Mouse (Mus musculus) liver, embryonic 13.5 days (tissue): ENCODE data around the gene Cox15. TPM values are rescaled to one million over a fixed set of nuclear protein-coding genes. Genes with fewer than 3 reads are reported as not detected.

ENCODE experiments used
- ATAC-seq: fragments of 200-750 bp; cut with Nextera tagmentation; 2 replicates; pipeline ENCODE4 v1.8.0; 2017; ENCODE audit warnings: low read depth, mild to moderate bottlenecking, moderate number of reproducible peaks, moderate library complexity
- DNase-seq: peaks from one replicate; pipeline ENCODE4 v3.0.0; 2022
- H3K27ac ChIP-seq: fragments of 300-500 bp; sonication (generic); 2 replicates; pipeline ENCODE4 v1.5.1; 2015; ENCODE audit warnings: moderate library complexity, mild to moderate bottlenecking, inconsistent platforms
- H3K27me3 ChIP-seq: fragments of 300-500 bp; sonication (generic); 2 replicates; pipeline ENCODE4 v1.6.1; 2015; ENCODE audit warnings: mild to moderate bottlenecking, inconsistent platforms
- H3K36me3 ChIP-seq: fragments of 300-500 bp; sonication (generic); 2 replicates; pipeline ENCODE4 v1.6.1; 2015; ENCODE audit warnings: mild to moderate bottlenecking, inconsistent platforms
- H3K4me1 ChIP-seq: fragments of 300-500 bp; sonication (generic); replicated peaks from 2 replicates; pipeline ENCODE4 v1.6.1; 2015; ENCODE audit warnings: inconsistent platforms
- H3K4me2 ChIP-seq: fragments of 300-500 bp; sonication (generic); 2 replicates; pipeline ENCODE4 v1.6.1; 2015; ENCODE audit warnings: inconsistent platforms, mild to moderate bottlenecking, moderate library complexity
- H3K4me3 ChIP-seq: fragments of 300-500 bp; sonication (generic); replicated peaks from 2 replicates; pipeline ENCODE4 v1.5.1; 2015; ENCODE audit warnings: mild to moderate bottlenecking, inconsistent platforms
- H3K9ac ChIP-seq: fragments of 300-500 bp; sonication (generic); 2 replicates; pipeline ENCODE4 v1.6.1; 2015; ENCODE audit warnings: mild to moderate bottlenecking, inconsistent platforms
- H3K9me3 ChIP-seq: fragments of 300-500 bp; sonication (generic); replicated peaks from 2 replicates; pipeline ENCODE4 v1.6.1; 2016; ENCODE audit warnings: inconsistent platforms
- WGBS: fragments of 180-500 bp; shearing (Covaris S2); methylation state at CpG from one replicate; pipeline ENCODE4 v1.1.7; 2015; ENCODE audit not compliant: insufficient replicate concordance; 5-methylcytosine and 5-hydroxymethylcytosine counted together
- polyA plus RNA-seq: library from polyadenylated mRNA; unstranded; fragments of >200 nt; fragmentation: Nextera tagmentation; extraction: Ambion mirVana; gene quantifications from 2 replicates; pipeline ENCODE4 v1.2.1, GENCODE M21; 2015

Cox15 gene
- polyA plus RNA-seq, 1 experiment from 2014 or later, result 7.0 TPM

- Histone ChIP-seq H3K36me3 (0 out of 2 replicates have a peak, but pooled peaks cover 6% of the 10 kb centered on the region), H3K9ac (no peak overlapping the region), H3K27me3 (no peaks in the 10 kb centered on the region), H3K4me1 (no peaks in the 10 kb centered on the region), H3K27ac (no peak overlapping the region), H3K9me3 (no peaks in the 10 kb centered on the region), H3K4me3 (no peak overlapping the region), H3K4me2 (no peak overlapping the region)
- ATAC-seq, result no peak
- DNase-seq, result peak; percentile 68
- WGBS, result 13% methylated on average over 6 of the region's 6 CpGs
Measured at GRCm38 (mm10) chr19:43760504-43760903, 7.7 kb upstream of the Cox15 start.

- ATAC-seq (no peak), DNase-seq (no peak)
- Histone ChIP-seq H3K4me1 (peaks cover 27% of the 10 kb centered on the region), H3K9ac (no peak overlapping the region), H3K9me3 (no peaks in the 10 kb centered on the region), H3K4me2 (no peak overlapping the region), H3K36me3 (peaks cover 8% of the 10 kb centered on the region), H3K27ac (no peak overlapping the region), H3K27me3 (no peaks in the 10 kb centered on the region), H3K4me3 (no peak overlapping the region)
- WGBS, result 53% methylated on average over 2 of the region's 2 CpGs
Measured at GRCm38 (mm10) chr19:43754872-43755271, 2.1 kb upstream of the Cox15 start.

- no peak for DNase-seq
- Histone ChIP-seq H3K36me3 (peaks cover 10% of the 10 kb centered on the region), H3K27me3 (no peaks in the 10 kb centered on the region), H3K4me2 (no peak overlapping the region), H3K9me3 (no peaks in the 10 kb centered on the region), H3K4me1 (peaks cover 27% of the 10 kb centered on the region), H3K9ac (no peak overlapping the region), H3K27ac (no peak overlapping the region), H3K4me3 (no peak overlapping the region)
- WGBS, result 50% methylated on average over 2 of the region's 2 CpGs
- no peak for ATAC-seq
Measured at GRCm38 (mm10) chr19:43754237-43754636, 1.4 kb upstream of the Cox15 start.

- Histone ChIP-seq H3K27me3 (no peaks in the 10 kb centered on the region), H3K4me2 (peak overlapping the region; percentile 73), H3K36me3 (peaks cover 19% of the 10 kb centered on the region), H3K27ac (peak overlapping the region; percentile 91), H3K4me1 (peaks cover 27% of the 10 kb centered on the region), H3K9me3 (no peaks in the 10 kb centered on the region), H3K9ac (peak overlapping the region; percentile 85), H3K4me3 (peak overlapping the region; percentile 76)
- DNase-seq (peak; percentile 81), ATAC-seq (peak; percentile 91)
- 2% methylated on average over 24 of the region's 24 CpGs for WGBS
Measured at GRCm38 (mm10) chr19:43753226-43753835, 531 bp upstream of the Cox15 start.

GRCm38 (mm10) chr19:43750008-43750407 is 2.8 kb downstream of the Cox15 start:
- no peak overlapping the region for H3K4me3 ChIP-seq
- H3K9me3 ChIP-seq, result no peaks in the 10 kb centered on the region
- no peak overlapping the region for H3K4me2 ChIP-seq
- peaks cover 32% of the 10 kb centered on the region for H3K4me1 ChIP-seq
- peaks cover 53% of the 10 kb centered on the region for H3K36me3 ChIP-seq
- no peak overlapping the region for H3K9ac ChIP-seq
- H3K27ac ChIP-seq, result no peak overlapping the region
- DNase-seq (no peak), ATAC-seq (no peak)
- WGBS, result 85% methylated on average over 2 of the region's 2 CpGs
- no peaks in the 10 kb centered on the region for H3K27me3 ChIP-seq

- H3K4me3 ChIP-seq, result no peak overlapping the region
- 60% methylated on average over 4 of the region's 4 CpGs for WGBS
- DNase-seq (no peak), ATAC-seq (no peak)
- H3K27me3 ChIP-seq, result no peaks in the 10 kb centered on the region
- H3K9ac ChIP-seq, result no peak overlapping the region
- H3K4me1 ChIP-seq, result peaks cover 22% of the 10 kb centered on the region
- H3K4me2 ChIP-seq, result no peak overlapping the region
- peaks cover 70% of the 10 kb centered on the region for H3K36me3 ChIP-seq
- no peak overlapping the region for H3K27ac ChIP-seq
- H3K9me3 ChIP-seq, result no peaks in the 10 kb centered on the region
Measured at GRCm38 (mm10) chr19:43747877-43748276, 4.9 kb downstream of the Cox15 start.

GRCm38 (mm10) chr19:43745740-43746139 is 7.1 kb downstream of the Cox15 start:
- peaks cover 85% of the 10 kb centered on the region for H3K36me3 ChIP-seq
- H3K4me2 ChIP-seq, result no peak overlapping the region
- ATAC-seq, result no peak
- no peak for DNase-seq
- H3K27me3 ChIP-seq, result no peaks in the 10 kb centered on the region
- 48% methylated on average over 3 of the region's 3 CpGs for WGBS
- no peak overlapping the region for H3K4me3 ChIP-seq
- H3K27ac ChIP-seq, result no peak overlapping the region
- no peak overlapping the region for H3K9ac ChIP-seq
- no peaks in the 10 kb centered on the region for H3K9me3 ChIP-seq
- peaks cover 10% of the 10 kb centered on the region; the same call in 1 of the 2 replicates for H3K4me1 ChIP-seq

GRCm38 (mm10) chr19:43743401-43743800 is 9.4 kb downstream of the Cox15 start:
- DNase-seq, result no peak
- H3K9me3 ChIP-seq, result no peaks in the 10 kb centered on the region
- peaks cover 88% of the 10 kb centered on the region for H3K36me3 ChIP-seq
- no peak overlapping the region for H3K4me2 ChIP-seq
- 80% methylated on average over 7 of the region's 7 CpGs for WGBS
- no peaks in the 10 kb centered on the region for H3K27me3 ChIP-seq
- peaks cover 5% of the 10 kb centered on the region; the same call in 1 of the 2 replicates for H3K4me1 ChIP-seq
- H3K27ac ChIP-seq, result no peak overlapping the region
- ATAC-seq, result no peak
- no peak overlapping the region for H3K9ac ChIP-seq
- no peak overlapping the region for H3K4me3 ChIP-seq

GRCm38 (mm10) chr19:43738409-43738808 is 14.4 kb downstream of the Cox15 start:
- Histone ChIP-seq H3K9me3 (no peaks in the 10 kb centered on the region), H3K27me3 (no peaks in the 10 kb centered on the region), H3K4me3 (no peak overlapping the region), H3K4me1 (no peaks in the 10 kb centered on the region), H3K27ac (no peak overlapping the region), H3K4me2 (no peak overlapping the region), H3K36me3 (peaks cover 84% of the 10 kb centered on the region), H3K9ac (no peak overlapping the region)
- ATAC-seq (no peak), DNase-seq (no peak)
- 86% methylated on average over 10 of the region's 10 CpGs for WGBS

GRCm38 (mm10) chr19:43731157-43731556 is 21.6 kb downstream of the Cox15 start:
- peaks cover 26% of the 10 kb centered on the region for H3K36me3 ChIP-seq
- ATAC-seq, result no peak
- H3K4me3 ChIP-seq, result no peak overlapping the region
- peaks cover 12% of the 10 kb centered on the region for H3K4me1 ChIP-seq
- DNase-seq, result no peak
- no peak overlapping the region for H3K4me2 ChIP-seq
- H3K9ac ChIP-seq, result no peak overlapping the region
- no peak overlapping the region for H3K27ac ChIP-seq
- no peaks in the 10 kb centered on the region for H3K9me3 ChIP-seq
- H3K27me3 ChIP-seq, result no peaks in the 10 kb centered on the region
- WGBS, result 66% methylated on average over 7 of the region's 7 CpGs

- Histone ChIP-seq H3K4me2 (peak overlapping the region; percentile 6), H3K9me3 (no peaks in the 10 kb centered on the region), H3K27me3 (no peaks in the 10 kb centered on the region), H3K27ac (no peak overlapping the region), H3K9ac (no peak overlapping the region), H3K4me3 (0 out of 2 replicates have a peak overlapping the region, but pooled peaks have one; percentile 1), H3K36me3 (peaks cover 28% of the 10 kb centered on the region), H3K4me1 (peaks cover 15% of the 10 kb centered on the region)
- WGBS, result 61% methylated on average over 8 of the region's 8 CpGs
- DNase-seq (no peak), ATAC-seq (no peak)
Measured at GRCm38 (mm10) chr19:43730037-43730428, 22.8 kb downstream of the Cox15 start.
